Mouse (Mus musculus) adrenal gland, adult 18-20 months (tissue): ENCODE measurements around the gene Psg29. TPM values are rescaled to one million over a fixed set of nuclear protein-coding genes. Genes with fewer than 3 reads are reported as not detected.

ENCODE experiments used
- DNase-seq, 2 experiments: peaks; one replicate each; pipeline ENCODE4 v3.0.0; 2021 to 2022; ENCODE audit warnings: low spot score in 2 of 2
- long read RNA-seq, 2 experiments: library from polyadenylated mRNA; stranded (forward); transcript quantifications; one replicate each; pipeline ENCODE4 v2.0.0; 2021
- total RNA-seq, 2 experiments: library from RNA; stranded (reverse); gene quantifications; 1 replicate in 1 of 2; 2 replicates in 1 of 2; pipeline ENCODE4 v1.2.3; 2021

Psg29 gene
- under 1 TPM; 0.06 to 0.10 TPM for total RNA-seq
- long read RNA-seq, experiment 1, result 0 reads
- long read RNA-seq, experiment 2, result 0 reads

DNA sequence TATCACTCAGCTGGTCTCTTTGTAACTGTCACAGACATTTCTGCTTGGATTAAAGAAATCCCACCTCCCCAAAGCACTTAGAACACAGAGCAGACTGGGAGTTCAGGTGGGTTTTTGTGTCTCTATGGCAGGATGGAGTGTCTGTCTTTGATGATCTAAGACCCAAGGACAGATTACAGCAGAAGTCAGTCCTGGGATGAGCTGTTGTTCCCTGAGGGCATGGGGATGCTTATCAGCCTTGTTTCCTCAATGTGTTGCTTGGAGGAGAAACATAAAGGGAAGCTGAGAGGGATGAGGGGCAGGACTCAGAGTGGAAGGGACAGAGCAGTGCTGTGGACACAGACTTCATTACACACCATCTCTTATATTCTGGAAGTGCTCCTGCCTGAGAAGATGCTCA, at the start of gene Psg29:
Psg29 (plus strand) TSS at position 301 of the 400 bp plus-strand sequence.
- DNase-seq, result no peak

DNA sequence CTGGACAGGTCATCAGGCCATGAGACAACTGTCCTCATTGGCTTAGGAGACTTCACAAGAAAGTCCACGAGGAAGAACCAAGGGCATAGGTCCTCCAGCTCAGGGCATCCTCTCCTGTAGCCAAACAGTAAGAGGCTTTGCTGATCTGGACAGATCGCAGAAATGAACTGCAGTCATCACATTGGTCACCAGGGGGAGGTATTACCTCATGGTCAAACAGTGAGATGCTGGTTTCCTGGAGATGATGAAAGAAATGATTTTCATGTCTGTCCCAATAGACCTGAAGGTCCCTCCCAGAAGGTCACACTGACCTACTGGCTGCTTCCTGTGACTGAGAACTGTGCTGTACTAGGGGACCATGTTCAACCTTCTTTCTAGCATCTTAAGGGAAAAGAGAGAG, 47.6 kb upstream of the Psg29 start:
- peak; percentile 27 to 51 for DNase-seq

DNA sequence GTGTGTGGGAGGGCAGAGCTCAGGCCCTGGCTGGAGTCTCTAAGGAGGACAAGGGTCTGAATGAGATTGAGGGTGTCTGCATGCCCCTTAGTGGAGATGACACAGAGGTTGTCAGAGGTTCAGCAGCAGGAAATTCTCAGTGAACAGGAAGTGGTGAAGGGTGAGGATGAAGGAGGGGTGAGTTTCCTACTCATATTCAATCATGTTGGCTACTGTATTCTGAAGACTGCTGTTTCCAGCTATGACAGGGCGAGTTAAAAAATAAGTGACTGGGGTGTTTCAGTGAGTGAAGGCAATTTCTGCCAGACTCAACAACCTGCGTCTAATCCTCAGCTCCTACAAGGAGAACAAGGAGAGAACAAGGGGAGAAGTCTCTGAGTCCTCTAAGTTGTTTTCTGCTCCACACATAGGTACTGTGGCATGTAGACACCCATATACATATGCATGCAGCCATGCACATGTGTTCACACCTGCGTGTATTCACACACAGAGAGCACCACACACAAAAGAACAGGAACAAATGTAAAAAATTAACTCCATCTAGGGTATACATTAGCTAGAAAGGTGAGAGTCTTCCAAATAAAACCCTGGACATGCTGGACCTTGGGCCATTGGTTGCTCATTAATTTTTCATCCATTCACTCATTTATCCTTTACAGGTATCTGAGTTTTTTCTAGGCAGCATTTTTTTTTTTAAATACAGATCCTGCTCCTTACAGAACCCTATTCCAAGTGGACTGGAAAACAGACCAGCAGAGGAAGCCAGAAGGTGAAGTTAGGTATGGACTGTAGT, 46.2 kb upstream of the Psg29 start:
- no peak for DNase-seq

DNA sequence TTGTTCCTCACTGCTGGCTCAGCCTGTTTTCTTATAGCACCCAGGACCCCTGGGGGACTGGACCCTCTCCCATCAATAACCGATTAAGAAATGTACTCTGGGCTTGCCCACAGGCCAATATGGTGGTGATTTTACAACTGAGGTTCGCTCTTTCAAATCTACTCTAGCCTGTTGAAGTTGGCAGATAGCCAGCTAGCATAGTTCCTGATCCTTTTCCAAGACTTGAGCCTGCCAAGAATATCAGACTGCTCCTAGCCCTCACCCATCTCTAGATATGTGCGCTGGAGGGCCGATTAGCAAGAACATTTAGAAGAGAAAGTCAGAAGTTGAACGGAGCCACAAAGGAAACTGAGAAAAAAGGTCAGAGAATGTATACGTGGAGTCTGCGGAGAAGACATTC, 44.3 kb upstream of the Psg29 start:
- DNase-seq, result no peak

DNA sequence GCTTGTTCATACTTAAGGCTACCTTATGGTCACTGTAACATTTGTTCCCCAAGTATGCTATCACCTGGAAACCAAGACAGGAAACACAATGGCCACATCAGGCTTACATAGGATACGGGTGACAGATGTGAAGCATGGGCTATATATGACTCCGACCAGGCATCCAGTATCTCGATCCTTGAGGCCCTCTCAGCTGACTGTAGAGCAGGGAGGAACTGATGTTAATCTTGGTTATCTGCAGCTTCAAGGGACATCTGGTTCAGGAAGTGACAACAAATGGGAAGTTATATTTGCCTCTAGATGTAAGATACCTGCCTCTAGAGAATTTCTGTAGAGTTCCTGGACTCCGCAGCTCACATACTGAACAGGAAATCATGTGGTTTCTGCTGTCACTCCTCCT, 31.4 kb upstream of the Psg29 start:
- no peak for DNase-seq

DNA sequence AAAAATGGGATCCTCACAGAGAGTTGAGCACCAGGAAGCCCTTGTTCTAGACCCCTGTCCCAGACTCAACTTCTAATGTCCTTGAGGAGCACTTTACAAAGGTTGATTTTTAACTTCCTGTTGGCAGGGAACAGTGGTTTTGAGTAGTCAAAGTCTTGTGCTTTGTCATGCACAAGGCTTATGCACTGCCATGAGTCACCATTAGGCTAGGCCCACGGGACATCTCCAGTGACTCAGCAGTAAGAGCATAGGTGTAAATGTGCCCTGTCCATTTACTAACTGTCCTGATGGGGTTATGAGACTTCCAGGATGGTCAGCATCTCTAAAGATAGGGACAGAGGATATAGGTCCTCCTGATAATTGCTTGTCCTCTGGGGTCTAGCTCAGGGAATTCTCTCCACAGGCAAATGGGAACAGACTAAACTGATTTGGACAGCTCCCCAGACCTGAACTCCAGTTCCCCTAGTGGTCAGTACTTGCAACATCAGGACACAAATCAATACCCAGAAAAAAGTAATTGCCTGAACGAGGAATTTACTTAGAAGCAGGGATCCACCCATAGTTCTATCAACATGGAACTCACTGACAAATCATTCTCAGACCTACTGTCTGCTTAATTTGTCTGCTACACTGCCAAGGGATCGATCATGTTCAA, 2.4 kb downstream of the Psg29 start:
- no peak for DNase-seq

Other genes with a start within 250 kb of the Psg29 start
- gene Pnmal1, start 243.8 kb upstream of the Psg29 start, total RNA-seq, result 1 to 10 TPM; 3.5 to 4.0 TPM
- gene Gm42372, start 220.4 kb upstream of the Psg29 start, total RNA-seq, result 1 to 10 TPM; 1.6 to 2.0 TPM
- gene Ccdc8, start 210.8 kb upstream of the Psg29 start, total RNA-seq, result 10 to 100 TPM; 18.3 TPM
- gene Ppp5c, start 175.6 kb upstream of the Psg29 start, total RNA-seq, result 10 to 100 TPM; 88.9 to 95.2 TPM
- 1 to 10 TPM; 3.4 to 4.3 TPM for gene Hif3a, start 141.1 kb upstream of the Psg29 start, total RNA-seq
- under 1 TPM; 0.32 to 0.33 TPM for gene Psg16, start 129.4 kb upstream of the Psg29 start, total RNA-seq
- gene Ceacam3, start 53.2 kb upstream of the Psg29 start, total RNA-seq, result not detected